In the genomic region with DNA sequence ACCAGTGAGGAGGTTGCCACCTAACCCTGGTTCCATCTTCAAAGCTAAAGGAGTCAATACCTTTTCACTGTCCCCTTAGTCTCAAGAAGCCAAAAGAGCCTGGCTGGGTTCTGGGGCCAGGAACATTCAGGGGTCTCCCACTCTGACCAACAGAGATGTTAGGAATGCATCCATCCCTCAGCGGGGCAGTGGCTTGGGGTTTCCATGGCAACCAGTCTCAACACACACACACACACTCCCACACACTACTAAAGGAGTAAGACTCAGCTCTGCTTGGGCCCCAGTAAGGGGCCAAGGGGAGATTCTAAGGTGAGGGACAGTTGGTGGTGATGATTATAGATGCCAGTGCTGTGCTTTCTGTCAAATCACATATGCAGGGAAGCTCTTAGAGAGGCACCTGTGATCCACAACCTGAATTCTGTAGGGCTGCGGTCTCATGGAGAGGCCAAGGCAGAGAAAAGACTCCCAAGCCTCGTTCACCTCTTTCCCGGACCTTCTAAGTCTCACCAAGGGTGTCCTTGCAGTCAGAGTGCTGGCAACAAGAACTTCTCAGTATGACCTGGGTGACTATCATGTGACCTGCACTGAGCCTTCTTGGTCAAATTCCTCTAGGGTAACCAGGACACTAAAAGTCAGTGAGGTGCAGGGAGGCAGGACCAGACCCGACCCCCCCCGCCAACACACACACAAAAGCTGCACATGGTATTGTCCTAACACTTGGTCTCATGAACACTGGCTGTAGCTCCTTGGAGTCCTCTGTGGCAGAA, we compare ENCODE assay signal across 14 mouse cellular contexts. TPM values are rescaled to one million over a fixed set of nuclear protein-coding genes. Genes with fewer than 3 reads are reported as not detected.
DNase-seq lines count a peak whose midpoint lies in the region; ATAC-seq lines count a peak whose summit lies in the region.
"Had no signal": no experiment of that assay in that cellular context is flagged by ENCODE, and none has a peak within 500 bp of the region (broad histone marks: within the 10 kb centered on the region; RNA-seq: fewer than 3 reads in every experiment).

No protein-coding gene starts in this region.

- H3K4me3 ChIP-seq in limb, embryonic 10.5 days: no peak overlapping the region
- H3K4me3 ChIP-seq in hindbrain, embryonic 12.5 days: no peak overlapping the region
- H3K4me3 ChIP-seq: hindbrain, embryonic 15.5 days; midbrain, embryonic 15.5 days had no signal

- H3K9ac ChIP-seq in hindbrain, embryonic 12.5 days: no peak overlapping the region
- H3K9ac ChIP-seq: hindbrain, embryonic 15.5 days; midbrain, embryonic 15.5 days had no signal

- no peak overlapping the region for H3K27ac ChIP-seq in limb, embryonic 10.5 days
- no peak overlapping the region for H3K27ac ChIP-seq in hindbrain, embryonic 12.5 days
- H3K27ac ChIP-seq: hindbrain, embryonic 15.5 days; midbrain, embryonic 15.5 days had no signal

- H3K9me3 ChIP-seq in limb, embryonic 10.5 days (replicated peaks): no peaks in the 10 kb centered on the region
- H3K9me3 ChIP-seq in hindbrain, embryonic 12.5 days (replicated peaks): no peaks in the 10 kb centered on the region
- H3K9me3 ChIP-seq: hindbrain, embryonic 15.5 days; midbrain, embryonic 15.5 days had no signal

- peaks cover 32% of the 10 kb centered on the region for H3K4me1 ChIP-seq in limb, embryonic 10.5 days
- peaks cover 11% of the 10 kb centered on the region for H3K4me1 ChIP-seq in hindbrain, embryonic 12.5 days
- H3K4me1 ChIP-seq: hindbrain, embryonic 15.5 days; midbrain, embryonic 15.5 days had no signal

- H3K36me3 ChIP-seq in limb, embryonic 10.5 days: no peaks in the 10 kb centered on the region
- H3K36me3 ChIP-seq in hindbrain, embryonic 12.5 days: no peaks in the 10 kb centered on the region
- H3K36me3 ChIP-seq: hindbrain, embryonic 15.5 days; midbrain, embryonic 15.5 days had no signal

- peak; percentile 40 for DNase-seq in embryo, embryonic 11 days
- no peak for DNase-seq in embryo, embryonic 10 days (ENCODE audit: low spot score)
- DNase-seq in kidney, adult 9 months: peak; percentile 33
- no peak for DNase-seq in kidney, postnatal 10 days
- peak; percentile 12 for DNase-seq in retina, embryonic 14.5 days (ENCODE audit: low spot score)
- DNase-seq in retina, postnatal 1 day: no peak
- DNase-seq in limb, embryonic 10.5 days (ENCODE audit: low spot score): no peak
- DNase-seq: adrenal gland, adult 8-10 months; cerebellum, adult 8-10 months; lung, postnatal 14 days; thymus, postnatal 14 days had no signal

- ATAC-seq in hindbrain, embryonic 12.5 days (ENCODE audit: low FRiP score): no peak
- ATAC-seq: midbrain, embryonic 15.5 days had no signal

- no peaks in the 10 kb centered on the region for H3K27me3 ChIP-seq in limb, embryonic 10.5 days (ENCODE audit: low read depth, poor library complexity, severe bottlenecking)
- H3K27me3 ChIP-seq in hindbrain, embryonic 12.5 days: no peaks in the 10 kb centered on the region
- H3K27me3 ChIP-seq: hindbrain, embryonic 15.5 days; midbrain, embryonic 15.5 days had no signal

- no peak overlapping the region for H3K4me2 ChIP-seq in hindbrain, embryonic 12.5 days (replicated peaks)
- H3K4me2 ChIP-seq: hindbrain, embryonic 15.5 days; midbrain, embryonic 15.5 days had no signal

- 87% methylated on average over 6 of the region's 6 CpGs for WGBS in limb, embryonic 10.5 days
- WGBS in hindbrain, embryonic 12.5 days: 74% methylated on average over 6 of the region's 6 CpGs

RNA-seq across cellular contexts. Expression of a gene that starts 46.2 kb away (rescaled TPM):
- 149 and 159 TPM in 2 replicates for polyA plus RNA-seq in limb, embryonic 10.5 days (2016; fragmentation: Nextera tagmentation; extraction: Ambion mirVana)
- 103 and 109 TPM in 2 replicates for polyA plus RNA-seq in hindbrain, embryonic 12.5 days (2016; fragmentation: Nextera tagmentation; extraction: Ambion mirVana)

RNA-seq across cellular contexts. Expression of a gene that starts 46.5 kb away (rescaled TPM):
- 72.9 and 83.3 TPM in 2 replicates for polyA plus RNA-seq in limb, embryonic 10.5 days (2016; fragmentation: Nextera tagmentation; extraction: Ambion mirVana)
- 81.8 and 92.5 TPM in 2 replicates for polyA plus RNA-seq in hindbrain, embryonic 12.5 days (2016; fragmentation: Nextera tagmentation; extraction: Ambion mirVana)

Comparison
In these comparisons a context has a peak if more than half of its experiments do, and no peak if none do; other contexts are left out.
1. DNase-seq: peak in embryo, embryonic 11 days (single experiment), kidney, adult 9 months (single experiment) and retina, embryonic 14.5 days (single experiment); none in embryo, embryonic 10 days (single experiment), kidney, postnatal 10 days (single experiment), retina, postnatal 1 day (single experiment) and limb, embryonic 10.5 days (single experiment).